Mouse (Mus musculus) ES-E14 (cell line): ENCODE measurements at regions not wholly inside any gene's neighbourhood (a gene's known extent, or its start where the extent isn't known, plus 50 kb on each side); places are given as distances from the start of the nearest gene placed in this dataset.
A peak's percentile ranks its signal among the peaks of the same experiment; 100 is the strongest.

Experiments
- CHD2 ChIP-seq: IDR thresholded peaks from 2 replicates; pipeline ENCODE4 v1.6.1; 2014; ENCODE audit warnings: mild to moderate bottlenecking, low read depth, low read length, inconsistent platforms
- HCFC1 ChIP-seq: IDR thresholded peaks from 2 replicates; pipeline ENCODE4 v1.6.1; 2012; ENCODE audit warnings: low read length, inconsistent platforms, borderline replicate concordance; ENCODE audit not compliant: insufficient read depth
- MAFK ChIP-seq: IDR thresholded peaks from 2 replicates; pipeline ENCODE4 v1.6.1; 2014; ENCODE audit warnings: mild to moderate bottlenecking, low read depth, low read length, inconsistent platforms; ENCODE audit not compliant: insufficient read depth
- ZC3H11A ChIP-seq: IDR thresholded peaks from 2 replicates; pipeline ENCODE4 v1.6.1; 2012; ENCODE audit warnings: low read depth, mild to moderate bottlenecking, inconsistent platforms, low read length, borderline replicate concordance
- ZNF384 ChIP-seq: IDR thresholded peaks from 2 replicates; pipeline ENCODE4 v1.6.1; 2012; ENCODE audit warnings: low read depth, low read length, inconsistent platforms

GRCm38 (mm10) chr3:35404492-35405390, 349.2 kb upstream of the Atp11b start:
- TF ChIP-seq CHD2: no peak
- TF ChIP-seq MAFK: no peak
- no peak for TF ChIP-seq ZC3H11A
- no peak for TF ChIP-seq HCFC1
- TF ChIP-seq ZNF384: peak; percentile 96
